ENCODE assay signal across 8 mouse cellular contexts in the genomic region with DNA sequence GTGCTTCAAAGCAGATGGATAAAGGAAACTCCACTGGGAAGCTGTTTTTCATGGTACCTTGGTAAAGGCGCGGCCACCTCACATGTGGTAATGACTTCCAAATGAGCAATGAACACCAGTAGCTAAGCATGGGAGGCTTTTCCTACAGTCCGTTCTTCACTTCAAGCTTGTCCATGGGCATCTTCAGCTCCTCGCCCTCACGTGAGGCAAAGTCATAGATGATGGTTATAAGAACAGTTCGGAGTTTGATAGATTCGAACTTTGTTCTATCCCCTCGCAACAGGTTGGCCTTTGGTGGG.
DNase-seq lines count a peak whose midpoint lies in the region; ATAC-seq lines count a peak whose summit lies in the region.
"Had no signal": no experiment of that assay in that cellular context is flagged by ENCODE, and none has a peak within 500 bp of the region (broad histone marks: within the 10 kb centered on the region; RNA-seq: fewer than 3 reads in every experiment).

No protein-coding gene starts in this region.

- no peaks in the 10 kb centered on the region for H3K36me3 ChIP-seq in kidney, embryonic 16.5 days (ENCODE audit: insufficient read depth, low read length)
- H3K36me3 ChIP-seq in forebrain, embryonic 15.5 days = no peaks in the 10 kb centered on the region
- no peaks in the 10 kb centered on the region for H3K36me3 ChIP-seq in limb, embryonic 12.5 days
- no peaks in the 10 kb centered on the region for H3K36me3 ChIP-seq in neural tube, embryonic 15.5 days
- H3K36me3 ChIP-seq: hindbrain, embryonic 15.5 days had no signal

- no peaks in the 10 kb centered on the region for H3K27me3 ChIP-seq in kidney, embryonic 16.5 days (ENCODE audit: insufficient read depth, low read length)
- H3K27me3 ChIP-seq in forebrain, embryonic 15.5 days = no peaks in the 10 kb centered on the region
- H3K27me3 ChIP-seq in limb, embryonic 12.5 days = 0 out of 2 replicates have a peak, but pooled peaks cover 11% of the 10 kb centered on the region
- no peaks in the 10 kb centered on the region for H3K27me3 ChIP-seq in neural tube, embryonic 15.5 days (replicated peaks)
- H3K27me3 ChIP-seq: hindbrain, embryonic 15.5 days had no signal

- H3K27ac ChIP-seq in kidney, embryonic 16.5 days (ENCODE audit: low read length) = no peak overlapping the region
- no peak overlapping the region for H3K27ac ChIP-seq in forebrain, embryonic 15.5 days (replicated peaks)
- H3K27ac ChIP-seq in limb, embryonic 12.5 days = no peak overlapping the region
- no peak overlapping the region for H3K27ac ChIP-seq in neural tube, embryonic 15.5 days (replicated peaks)

- no peak for ATAC-seq in kidney, embryonic 16.5 days (ENCODE audit: low FRiP score, low TSS enrichment)
- no peak for ATAC-seq in forebrain, embryonic 15.5 days (replicated peaks)
- ATAC-seq in limb, embryonic 12.5 days (ENCODE audit: insufficient number of reproducible peaks, insufficient read depth, low FRiP score, low TSS enrichment, low read depth) = no peak
- no peak for ATAC-seq in neural tube, embryonic 15.5 days (ENCODE audit: low FRiP score)

- H3K9me3 ChIP-seq in kidney, embryonic 16.5 days (ENCODE audit: low read length) = no peaks in the 10 kb centered on the region
- no peaks in the 10 kb centered on the region for H3K9me3 ChIP-seq in forebrain, embryonic 15.5 days
- H3K9me3 ChIP-seq in limb, embryonic 12.5 days = no peaks in the 10 kb centered on the region
- H3K9me3 ChIP-seq in neural tube, embryonic 15.5 days (replicated peaks) = no peaks in the 10 kb centered on the region
- H3K9me3 ChIP-seq: hindbrain, embryonic 15.5 days had no signal

- peak overlapping the region; percentile 53; the same call in 1 of the 2 replicates for H3K4me2 ChIP-seq in kidney, embryonic 16.5 days (replicated peaks; ENCODE audit: low read depth, low read length)
- H3K4me2 ChIP-seq in forebrain, embryonic 15.5 days (replicated peaks) = peak overlapping the region; percentile 73; the same call in 1 of the 2 replicates
- peak overlapping the region; percentile 68; the same call in 1 of the 2 replicates for H3K4me2 ChIP-seq in limb, embryonic 12.5 days
- peak overlapping the region; percentile 70 for H3K4me2 ChIP-seq in neural tube, embryonic 15.5 days

- WGBS in kidney, embryonic 16.5 days = 94% methylated on average over 8 of the region's 8 CpGs
- WGBS in forebrain, embryonic 15.5 days = 94% methylated on average over 8 of the region's 8 CpGs
- WGBS in limb, embryonic 12.5 days = 78% methylated on average over 8 of the region's 8 CpGs
- 95% methylated on average over 8 of the region's 8 CpGs for WGBS in neural tube, embryonic 15.5 days

- H3K9ac ChIP-seq in kidney, embryonic 16.5 days (replicated peaks; ENCODE audit: low read length) = no peak overlapping the region
- peak overlapping the region; percentile 73; the same call in 1 of the 2 replicates for H3K9ac ChIP-seq in forebrain, embryonic 15.5 days (replicated peaks)
- H3K9ac ChIP-seq in limb, embryonic 12.5 days (replicated peaks) = no peak overlapping the region
- H3K9ac ChIP-seq in neural tube, embryonic 15.5 days (replicated peaks) = no peak overlapping the region

- no peak overlapping the region for H3K4me3 ChIP-seq in kidney, embryonic 16.5 days (ENCODE audit: low read length)
- H3K4me3 ChIP-seq in forebrain, embryonic 15.5 days = no peak overlapping the region
- H3K4me3 ChIP-seq in limb, embryonic 12.5 days (replicated peaks) = peak overlapping the region; percentile 41; the same call in 1 of the 2 replicates
- no peak overlapping the region for H3K4me3 ChIP-seq in neural tube, embryonic 15.5 days (replicated peaks)

- DNase-seq in kidney, adult 9 months = no peak
- DNase-seq in right cerebral cortex, postnatal 14 days = no peak
- no peak for DNase-seq in urinary bladder, postnatal 25 days (ENCODE audit: low spot score)

- H3K4me1 ChIP-seq in kidney, embryonic 16.5 days (ENCODE audit: insufficient read depth, low read length) = no peaks in the 10 kb centered on the region
- peaks cover 24% of the 10 kb centered on the region for H3K4me1 ChIP-seq in forebrain, embryonic 15.5 days
- H3K4me1 ChIP-seq in limb, embryonic 12.5 days (replicated peaks) = peaks cover 11% of the 10 kb centered on the region
- peaks cover 8% of the 10 kb centered on the region for H3K4me1 ChIP-seq in neural tube, embryonic 15.5 days
